Mouse (Mus musculus): ENCODE measurements around the gene Snx25. TPM values are rescaled to one million over a fixed set of nuclear protein-coding genes. Genes with fewer than 3 reads are reported as not detected.

Snx25 gene
- polyA plus RNA-seq, 1 experiment = 7.5 TPM

GRCm38 (mm10) chr8:46010306-46010705 is 141.7 kb downstream of the Snx25 start:
- WGBS = 90% methylated on average over 2 of the region's 2 CpGs
- no peaks in the 10 kb centered on the region for H3K36me3 ChIP-seq (ENCODE audit: control insufficient read depth, insufficient read depth, low read length)
- DNase-seq = no peak
- H3K4me3 ChIP-seq (ENCODE audit: control insufficient read depth, insufficient read depth, low read length) = no peak overlapping the region
- no peak for TF ChIP-seq CTCF (IDR thresholded peaks at IDR 0.05; ENCODE audit: borderline replicate concordance, control insufficient read depth, extremely low read depth, insufficient read depth, low read length, poor library complexity)
- no peak for TF ChIP-seq POLR2A (IDR thresholded peaks at IDR 0.05; ENCODE audit: control insufficient read depth, extremely low read depth, insufficient read depth, low read length, poor library complexity)
- H3K4me1 ChIP-seq (replicated peaks; ENCODE audit: control insufficient read depth, insufficient read depth, low read length) = no peaks in the 10 kb centered on the region
- no peak overlapping the region for H3K27ac ChIP-seq (ENCODE audit: control insufficient read depth, insufficient read depth, low read length)
- no peaks in the 10 kb centered on the region for H3K27me3 ChIP-seq (ENCODE audit: control insufficient read depth, insufficient read depth, low read length)

- 90% methylated on average over 3 of the region's 3 CpGs for WGBS
- H3K4me1 ChIP-seq (replicated peaks; ENCODE audit: control insufficient read depth, insufficient read depth, low read length) = no peaks in the 10 kb centered on the region
- no peak overlapping the region for H3K4me3 ChIP-seq (ENCODE audit: control insufficient read depth, insufficient read depth, low read length)
- H3K27ac ChIP-seq (ENCODE audit: control insufficient read depth, insufficient read depth, low read length) = no peak overlapping the region
- no peaks in the 10 kb centered on the region for H3K36me3 ChIP-seq (ENCODE audit: control insufficient read depth, insufficient read depth, low read length)
- H3K27me3 ChIP-seq (ENCODE audit: control insufficient read depth, insufficient read depth, low read length) = no peaks in the 10 kb centered on the region
- TF ChIP-seq CTCF (IDR thresholded peaks at IDR 0.05; ENCODE audit: borderline replicate concordance, control insufficient read depth, extremely low read depth, insufficient read depth, low read length, poor library complexity) = no peak
- TF ChIP-seq POLR2A (IDR thresholded peaks at IDR 0.05; ENCODE audit: control insufficient read depth, extremely low read depth, insufficient read depth, low read length, poor library complexity) = no peak
- no peak for DNase-seq
Observed at GRCm38 (mm10) chr8:46007050-46007672, 144.8 kb downstream of the Snx25 start.

GRCm38 (mm10) chr8:46005596-46005995 is 146.4 kb downstream of the Snx25 start, which contains the start of gene Ankrd37:
Gene Ankrd37 (minus strand): TSS chr8:46005707.
- Histone ChIP-seq H3K4me1 (replicated peaks; ENCODE audit: control insufficient read depth, insufficient read depth, low read length) (no peaks in the 10 kb centered on the region), H3K27ac (ENCODE audit: control insufficient read depth, insufficient read depth, low read length) (no peak within 1 kb of the TSS), H3K36me3 (ENCODE audit: control insufficient read depth, insufficient read depth, low read length) (no peaks in the 10 kb centered on the region), H3K27me3 (ENCODE audit: control insufficient read depth, insufficient read depth, low read length) (no peaks in the 10 kb centered on the region), H3K4me3 (ENCODE audit: control insufficient read depth, insufficient read depth, low read length) (no peak within 1 kb of the TSS)
- 70% methylated on average over 4 of the region's 4 CpGs for WGBS
- no peak for TF ChIP-seq POLR2A (IDR thresholded peaks at IDR 0.05; ENCODE audit: control insufficient read depth, extremely low read depth, insufficient read depth, low read length, poor library complexity)
- TF ChIP-seq CTCF (IDR thresholded peaks at IDR 0.05; ENCODE audit: borderline replicate concordance, control insufficient read depth, extremely low read depth, insufficient read depth, low read length, poor library complexity) = no peak
- DNase-seq = no peak

GRCm38 (mm10) chr8:45999784-46000705 is 151.9 kb downstream of the Snx25 start:
- 10% methylated on average over 55 of the region's 55 CpGs for WGBS

GRCm38 (mm10) chr8:45999138-45999783 is 152.7 kb downstream of the Snx25 start, which contains the start of gene Lrp2bp:
Gene Lrp2bp (plus strand): TSS chr8:45999303.
- WGBS = 15% methylated on average over 22 of the region's 22 CpGs

More at GRCm38 (mm10) chr8:45999784-46000705, 151.9 kb downstream of the Snx25 start:
- DNase-seq = peak; percentile 99
- no peaks in the 10 kb centered on the region for H3K27me3 ChIP-seq (ENCODE audit: control insufficient read depth, insufficient read depth, low read length)
- H3K4me3 ChIP-seq (ENCODE audit: control insufficient read depth, insufficient read depth, low read length) = peak overlapping the region; percentile 74
- peaks cover 5% of the 10 kb centered on the region for H3K4me1 ChIP-seq (replicated peaks; ENCODE audit: control insufficient read depth, insufficient read depth, low read length)
- H3K27ac ChIP-seq (ENCODE audit: control insufficient read depth, insufficient read depth, low read length) = peak overlapping the region; percentile 84
- peaks cover 15% of the 10 kb centered on the region; the same call in 1 of the 2 replicates for H3K36me3 ChIP-seq (ENCODE audit: control insufficient read depth, insufficient read depth, low read length)
- TF ChIP-seq POLR2A (IDR thresholded peaks at IDR 0.05; ENCODE audit: control insufficient read depth, extremely low read depth, insufficient read depth, low read length, poor library complexity) = peak; percentile 89
- TF ChIP-seq CTCF (IDR thresholded peaks at IDR 0.05; ENCODE audit: borderline replicate concordance, control insufficient read depth, extremely low read depth, insufficient read depth, low read length, poor library complexity) = 0 out of 2 replicates have a peak, but pooled peaks have one; percentile 60

GRCm38 (mm10) chr8:45998228-45998627 is 153.7 kb downstream of the Snx25 start:
- Histone ChIP-seq H3K27me3 (ENCODE audit: control insufficient read depth, insufficient read depth, low read length) (no peaks in the 10 kb centered on the region), H3K27ac (ENCODE audit: control insufficient read depth, insufficient read depth, low read length) (no peak overlapping the region), H3K36me3 (ENCODE audit: control insufficient read depth, insufficient read depth, low read length) (peaks cover 15% of the 10 kb centered on the region; the same call in 1 of the 2 replicates), H3K4me1 (replicated peaks; ENCODE audit: control insufficient read depth, insufficient read depth, low read length) (peaks cover 5% of the 10 kb centered on the region), H3K4me3 (ENCODE audit: control insufficient read depth, insufficient read depth, low read length) (no peak overlapping the region)
- DNase-seq = no peak
- TF ChIP-seq CTCF (IDR thresholded peaks at IDR 0.05; ENCODE audit: borderline replicate concordance, control insufficient read depth, extremely low read depth, insufficient read depth, low read length, poor library complexity) (no peak), POLR2A (IDR thresholded peaks at IDR 0.05; ENCODE audit: control insufficient read depth, extremely low read depth, insufficient read depth, low read length, poor library complexity) (no peak)
- WGBS = 96% methylated on average over 2 of the region's 2 CpGs

More at GRCm38 (mm10) chr8:45999138-45999783, 152.7 kb downstream of the Snx25 start, which contains the start of gene Lrp2bp:
- Histone ChIP-seq H3K4me3 (ENCODE audit: control insufficient read depth, insufficient read depth, low read length) (peak within 1 kb of the TSS; percentile 74), H3K4me1 (replicated peaks; ENCODE audit: control insufficient read depth, insufficient read depth, low read length) (peaks cover 5% of the 10 kb centered on the region), H3K27me3 (ENCODE audit: control insufficient read depth, insufficient read depth, low read length) (no peaks in the 10 kb centered on the region), H3K36me3 (ENCODE audit: control insufficient read depth, insufficient read depth, low read length) (peaks cover 15% of the 10 kb centered on the region; the same call in 1 of the 2 replicates), H3K27ac (ENCODE audit: control insufficient read depth, insufficient read depth, low read length) (peak within 1 kb of the TSS; percentile 84)
- DNase-seq = peak; percentile 25
- TF ChIP-seq POLR2A (IDR thresholded peaks at IDR 0.05; ENCODE audit: control insufficient read depth, extremely low read depth, insufficient read depth, low read length, poor library complexity) = no peak
- TF ChIP-seq CTCF (IDR thresholded peaks at IDR 0.05; ENCODE audit: borderline replicate concordance, control insufficient read depth, extremely low read depth, insufficient read depth, low read length, poor library complexity) = no peak

Measured in thymus, adult 2 months (tissue).